Mouse (Mus musculus) cerebellum, postnatal 4 days (tissue): ENCODE measurements at regions not wholly inside any gene's neighbourhood (a gene's known extent, or its start where the extent isn't known, plus 50 kb on each side); places are given as distances from the start of the nearest gene placed in this dataset.

Source experiments
- DNase-seq, 2 experiments: peaks; one replicate each; pipeline ENCODE4 v3.0.0; 2022; ENCODE audit warnings: low spot score in 2 of 2, mixed read lengths in 1 of 2

DNA sequence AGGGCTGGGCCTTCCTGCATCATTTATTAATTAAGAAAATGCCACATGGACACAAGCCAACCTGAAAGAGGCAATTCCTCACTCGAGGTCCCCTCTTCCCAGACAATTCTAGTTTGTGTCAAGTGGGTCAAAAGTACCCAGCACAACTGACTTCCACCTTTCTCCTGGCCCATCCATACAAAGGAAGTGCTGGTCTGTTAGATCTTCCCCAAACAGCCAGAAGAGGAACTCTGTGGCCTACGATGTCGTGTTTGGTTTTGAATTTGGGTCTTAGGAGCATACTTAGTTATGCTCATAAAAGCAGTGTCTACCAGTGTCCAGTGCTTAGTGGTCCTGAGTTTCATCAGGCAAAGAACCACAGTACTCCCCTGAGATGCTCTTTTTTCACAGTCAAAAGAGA lies 62.4 kb upstream of the Sash1 start:
- DNase-seq: no peak

DNA sequence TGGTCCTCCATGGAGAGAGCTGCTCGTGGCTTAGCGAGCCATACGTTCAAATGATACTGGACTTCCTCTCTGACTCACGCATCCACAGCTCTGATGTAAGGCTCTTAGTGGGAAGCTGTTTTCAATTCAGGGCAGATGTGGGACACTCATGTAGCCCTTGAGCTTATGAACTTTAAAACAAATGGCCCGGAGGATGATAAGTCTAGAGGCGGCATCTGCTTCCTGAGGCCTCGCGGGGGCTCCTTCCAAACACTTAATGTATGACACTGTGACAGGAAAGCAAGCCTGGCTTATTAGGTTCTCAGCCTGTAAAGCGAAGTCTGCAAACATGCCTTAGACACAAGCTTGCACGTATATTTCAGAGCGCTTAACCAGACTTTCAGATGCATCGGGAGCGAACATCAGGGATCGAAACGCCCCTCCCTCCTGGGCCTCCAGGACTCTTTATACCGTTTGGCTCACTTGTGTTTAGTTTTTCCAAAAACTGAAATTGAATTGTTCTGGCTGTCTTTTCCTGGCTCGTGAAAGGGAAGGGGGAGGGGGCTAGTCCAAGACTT lies 59.4 kb upstream of the Sash1 start:
- DNase-seq: no peak

DNA sequence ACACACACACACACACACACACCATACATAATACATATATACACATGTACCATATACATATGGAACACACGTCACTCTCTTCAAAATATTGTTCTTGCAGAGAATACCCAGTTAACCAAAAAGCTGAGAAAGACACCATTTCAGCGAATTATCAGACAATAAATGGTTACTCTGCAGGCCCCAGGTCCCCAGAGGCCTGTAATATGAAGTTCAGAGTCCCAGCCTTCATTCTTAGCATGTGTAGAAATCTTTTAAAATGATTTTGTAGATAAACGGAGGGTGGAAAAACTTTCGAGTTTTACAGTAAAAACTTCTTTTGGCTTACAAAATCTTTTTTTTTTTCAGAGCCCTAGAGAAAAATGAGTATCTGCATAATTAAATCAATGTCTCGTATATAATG lies 58.7 kb upstream of the Sash1 start:
- no peak for DNase-seq

DNA sequence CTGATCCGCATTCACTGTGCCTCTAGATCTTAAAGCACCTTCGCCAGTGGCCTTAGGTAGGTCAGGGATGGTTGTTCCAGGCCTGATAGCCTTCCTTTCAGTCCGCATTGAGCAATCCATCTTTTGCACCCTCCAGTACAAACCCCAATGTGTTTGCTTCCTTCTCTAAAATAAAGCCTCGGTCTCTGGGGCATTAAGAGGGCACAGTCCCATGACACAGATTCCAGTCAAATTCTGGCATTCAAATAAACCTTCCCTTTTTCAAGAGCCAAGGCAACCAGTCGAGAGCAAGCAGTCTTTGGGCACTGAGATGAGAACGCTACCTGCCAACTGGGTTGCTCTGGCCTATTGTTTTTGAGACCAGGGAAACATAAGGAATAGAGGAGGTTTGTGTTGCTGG lies 57.8 kb upstream of the Sash1 start:
- DNase-seq: no peak

DNA sequence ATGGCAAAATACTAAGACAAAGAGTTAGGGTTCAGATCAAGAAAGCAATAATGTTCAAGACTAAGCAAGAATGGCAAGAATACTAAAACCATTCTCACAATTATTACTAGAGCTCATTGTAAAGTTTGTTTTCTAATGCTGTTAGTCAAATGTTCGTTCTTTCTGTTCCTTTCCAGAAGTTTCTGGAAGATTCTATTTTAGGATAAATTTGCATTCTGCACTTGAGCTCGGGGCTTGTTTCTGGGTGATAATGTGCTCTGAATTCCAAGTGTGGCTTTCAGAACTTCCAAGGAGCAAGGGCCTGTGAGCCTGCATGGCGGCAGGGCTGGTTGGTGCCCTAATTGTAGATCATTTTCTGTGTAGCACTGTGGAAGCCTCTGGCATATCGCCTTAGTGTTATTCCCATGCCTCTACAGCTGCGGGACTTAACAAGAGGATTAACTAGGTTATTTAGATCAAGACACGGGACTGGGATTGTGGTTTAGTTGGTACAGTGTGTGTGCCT lies 57.1 kb upstream of the Sash1 start:
- no peak for DNase-seq

DNA sequence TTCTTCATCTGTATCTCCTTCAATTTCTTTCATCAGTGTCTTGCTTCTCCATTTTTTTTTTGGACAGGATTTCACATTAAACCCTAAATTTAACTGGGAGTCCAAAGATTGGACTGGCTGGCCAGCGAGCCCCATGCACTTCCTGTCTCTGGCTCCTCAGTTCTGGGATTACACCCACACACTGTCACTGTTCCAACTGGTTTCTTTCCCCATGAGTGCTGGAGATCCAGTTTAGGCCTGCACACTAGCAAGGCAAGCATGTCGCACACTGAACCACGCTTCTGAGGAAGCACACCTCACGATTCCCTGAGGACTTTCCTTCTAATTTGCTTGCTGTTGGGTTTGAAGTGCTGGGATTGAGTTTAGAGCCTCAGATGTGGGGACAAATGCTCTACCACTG lies 50.5 kb upstream of the Sash1 start:
- DNase-seq: no peak
